Mouse (Mus musculus) hindbrain, postnatal 0 days (tissue): ENCODE results near the gene Actn4. TPM values are rescaled to one million over a fixed set of nuclear protein-coding genes. Genes with fewer than 3 reads are reported as not detected.

Source experiments
- ATAC-seq: fragments of 200-750 bp; cut with Nextera tagmentation; 2 replicates; pipeline ENCODE4 v1.8.0; 2017; ENCODE audit warnings: mild to moderate bottlenecking, moderate TSS enrichment, moderate library complexity
- DNase-seq: peaks from one replicate; pipeline ENCODE4 v3.0.0-alpha.2; 2015; ENCODE audit warnings: low spot score
- H3K27ac ChIP-seq: fragments of 300-500 bp; sonication (generic); 2 replicates; pipeline ENCODE4 v1.5.1; 2014; ENCODE audit warnings: mild to moderate bottlenecking
- H3K27me3 ChIP-seq: fragments of 300-500 bp; sonication (generic); 2 replicates; pipeline ENCODE4 v1.6.1; 2014; ENCODE audit warnings: low read length, mixed read lengths; ENCODE audit not compliant: insufficient read depth
- H3K36me3 ChIP-seq: fragments of 300-500 bp; sonication (generic); 2 replicates; pipeline ENCODE4 v1.6.1; 2014; ENCODE audit warnings: low read length, mixed read lengths; ENCODE audit not compliant: insufficient read depth
- H3K4me1 ChIP-seq: fragments of 300-500 bp; sonication (generic); 2 replicates; pipeline ENCODE4 v1.6.1; 2014; ENCODE audit warnings: antibody characterized with exemption, low read length, mixed read lengths; ENCODE audit not compliant: insufficient read depth
- H3K4me2 ChIP-seq: fragments of 300-500 bp; sonication (generic); 2 replicates; pipeline ENCODE4 v1.6.1; 2014; ENCODE audit warnings: low read depth, mild to moderate bottlenecking, low read length, moderate library complexity, mixed read lengths
- H3K4me3 ChIP-seq: fragments of 300-500 bp; sonication (generic); 2 replicates; pipeline ENCODE4 v1.5.1; 2014; ENCODE audit warnings: low read length
- H3K9ac ChIP-seq: fragments of 300-500 bp; sonication (generic); replicated peaks from 2 replicates; pipeline ENCODE4 v1.6.1; 2014; ENCODE audit warnings: mild to moderate bottlenecking, low read length, moderate library complexity, mixed read lengths
- H3K9me3 ChIP-seq: fragments of 300-500 bp; sonication (generic); 2 replicates; pipeline ENCODE4 v1.6.1; 2016; ENCODE audit warnings: low read length, mixed read lengths
- CTCF ChIP-seq: IDR thresholded peaks from 2 replicates; pipeline ENCODE4 v1.5.1; 2016; ENCODE audit warnings: antibody characterized with exemption, control low read depth, low read depth
- WGBS: fragments of 180-500 bp; shearing (Covaris S2); extraction: QIAGEN DNeasy Blood & Tissue Kit; methylation state at CpG from one replicate; pipeline ENCODE4 v1.1.7; 2014; 5-methylcytosine and 5-hydroxymethylcytosine counted together
- polyA plus RNA-seq: library from polyadenylated mRNA; unstranded; fragments of >200 nt; fragmentation: Nextera tagmentation; extraction: Ambion mirVana; gene quantifications from 2 replicates; pipeline ENCODE4 v1.2.1, GENCODE M21; 2015
- total RNA-seq: library from RNA; depleted of rRNA; stranded (reverse); fragments of >200 nt; gene quantifications from 2 replicates; pipeline ENCODE4 v1.2.3, GENCODE M21; 2014

Gene Actn4
- total and polyA plus RNA-seq, 2 experiments from 2014 or later = 85.7 to 114 TPM

GRCm38 (mm10) chr7:28883039-28883438, 79.1 kb downstream of the Actn4 start:
- 78% methylated on average over 11 of the region's 11 CpGs for WGBS
- Histone ChIP-seq H3K27ac (no peak overlapping the region), H3K27me3 (peaks cover 9% of the 10 kb centered on the region), H3K4me2 (no peak overlapping the region), H3K9me3 (no peaks in the 10 kb centered on the region), H3K4me1 (no peaks in the 10 kb centered on the region), H3K9ac (no peak overlapping the region), H3K4me3 (no peak overlapping the region), H3K36me3 (no peaks in the 10 kb centered on the region)
- no peak for TF ChIP-seq CTCF
- ATAC-seq = no peak
- no peak for DNase-seq

- Histone ChIP-seq H3K9ac (no peak within 1 kb of the TSS), H3K27me3 (no peaks in the 10 kb centered on the region), H3K36me3 (no peaks in the 10 kb centered on the region), H3K9me3 (no peaks in the 10 kb centered on the region), H3K4me2 (no peak within 1 kb of the TSS), H3K4me1 (no peaks in the 10 kb centered on the region), H3K4me3 (no peak within 1 kb of the TSS), H3K27ac (no peak within 1 kb of the TSS)
- WGBS = 39% methylated on average over 13 of the region's 13 CpGs
- ATAC-seq (no peak), DNase-seq (no peak)
- no peak for TF ChIP-seq CTCF
Measured at GRCm38 (mm10) chr7:28881199-28881598, 80.9 kb downstream of the Actn4 start, which contains the start of gene Capn12. TSS of gene Capn12 (plus strand) at chr7:28881422.

GRCm38 (mm10) chr7:28880554-28880953, 81.6 kb downstream of the Actn4 start:
- H3K9ac ChIP-seq = no peak overlapping the region
- H3K36me3 ChIP-seq = no peaks in the 10 kb centered on the region
- no peak for TF ChIP-seq CTCF
- ATAC-seq = no peak
- H3K4me1 ChIP-seq = no peaks in the 10 kb centered on the region
- 51% methylated on average over 10 of the region's 10 CpGs for WGBS
- H3K27ac ChIP-seq = no peak overlapping the region
- H3K27me3 ChIP-seq = no peaks in the 10 kb centered on the region
- H3K9me3 ChIP-seq = no peaks in the 10 kb centered on the region
- peak; percentile 46 for DNase-seq
- no peak overlapping the region for H3K4me2 ChIP-seq
- H3K4me3 ChIP-seq = no peak overlapping the region

GRCm38 (mm10) chr7:28879606-28880005, 82.5 kb downstream of the Actn4 start:
- Histone ChIP-seq H3K27ac (no peak overlapping the region), H3K4me3 (no peak overlapping the region)

GRCm38 (mm10) chr7:28877856-28878255, 84.3 kb downstream of the Actn4 start:
- no peak for ATAC-seq

More at GRCm38 (mm10) chr7:28879606-28880005, 82.5 kb downstream of the Actn4 start:
- no peak for DNase-seq
- no peak for TF ChIP-seq CTCF
- Histone ChIP-seq H3K36me3 (no peaks in the 10 kb centered on the region), H3K9me3 (no peaks in the 10 kb centered on the region), H3K4me2 (no peak overlapping the region), H3K9ac (no peak overlapping the region), H3K27me3 (no peaks in the 10 kb centered on the region), H3K4me1 (no peaks in the 10 kb centered on the region)
- 73% methylated on average over 7 of the region's 7 CpGs for WGBS
- no peak for ATAC-seq

GRCm38 (mm10) chr7:28877155-28877554, 85.0 kb downstream of the Actn4 start:
- DNase-seq = no peak
- 92% methylated on average over 7 of the region's 7 CpGs for WGBS
- H3K4me2 ChIP-seq = no peak overlapping the region
- H3K27me3 ChIP-seq = no peaks in the 10 kb centered on the region
- no peaks in the 10 kb centered on the region for H3K36me3 ChIP-seq
- H3K4me3 ChIP-seq = no peak overlapping the region
- H3K9ac ChIP-seq = no peak overlapping the region
- ATAC-seq = no peak
- TF ChIP-seq CTCF = no peak
- H3K27ac ChIP-seq = no peak overlapping the region
- no peaks in the 10 kb centered on the region for H3K9me3 ChIP-seq
- H3K4me1 ChIP-seq = no peaks in the 10 kb centered on the region

More at GRCm38 (mm10) chr7:28877856-28878255, 84.3 kb downstream of the Actn4 start:
- no peak overlapping the region for H3K9ac ChIP-seq
- H3K9me3 ChIP-seq = no peaks in the 10 kb centered on the region
- no peak for TF ChIP-seq CTCF
- 71% methylated on average over 4 of the region's 4 CpGs for whole genome bisulfite sequencing
- H3K4me2 ChIP-seq = no peak overlapping the region
- no peaks in the 10 kb centered on the region for H3K4me1 ChIP-seq
- H3K4me3 ChIP-seq = no peak overlapping the region
- H3K36me3 ChIP-seq = no peaks in the 10 kb centered on the region
- no peaks in the 10 kb centered on the region for H3K27me3 ChIP-seq
- DNase-seq = no peak
- no peak overlapping the region for H3K27ac ChIP-seq

- Histone ChIP-seq H3K4me3 (no peak overlapping the region), H3K9ac (no peak overlapping the region), H3K27ac (no peak overlapping the region), H3K36me3 (no peaks in the 10 kb centered on the region), H3K4me1 (no peaks in the 10 kb centered on the region), H3K9me3 (no peaks in the 10 kb centered on the region), H3K27me3 (no peaks in the 10 kb centered on the region), H3K4me2 (no peak overlapping the region)
- DNase-seq (no peak), ATAC-seq (no peak)
- no peak for TF ChIP-seq CTCF
- 74% methylated on average over 4 of the region's 4 CpGs for WGBS
Measured at GRCm38 (mm10) chr7:28876099-28876498, 86.0 kb downstream of the Actn4 start.
